Mouse (Mus musculus) gastrocnemius, adult 8-10 months (tissue): ENCODE results near the gene Abcg5. TPM values are rescaled to one million over a fixed set of nuclear protein-coding genes. Genes with fewer than 3 reads are reported as not detected.
A peak's percentile ranks its signal among the peaks of the same experiment; 100 is the strongest.

ENCODE experiments used
- DNase-seq, 2 experiments: peaks; one replicate each; pipeline ENCODE4 v3.0.0; 2022; ENCODE audit warnings: low spot score in 2 of 2
- total RNA-seq, 4 experiments: library from RNA; stranded (reverse); gene quantifications; 2 replicates each; pipeline ENCODE4 v1.2.4; 2022

The Abcg5 gene
- total RNA-seq, 4 experiments from 2014 or later = not detected

GRCm38 (mm10) chr17:84645119-84645518 is 37.7 kb downstream of the Abcg5 start:
- no peak for DNase-seq

- DNase-seq = no peak
Observed at GRCm38 (mm10) chr17:84644292-84645050, 38.3 kb downstream of the Abcg5 start.

GRCm38 (mm10) chr17:84642324-84642723 is 40.5 kb downstream of the Abcg5 start:
- no peak for DNase-seq

GRCm38 (mm10) chr17:84641893-84642292 is 40.9 kb downstream of the Abcg5 start:
- no peak for DNase-seq

- DNase-seq = no peak
Observed at GRCm38 (mm10) chr17:84639796-84640378, 42.9 kb downstream of the Abcg5 start.

- DNase-seq = no peak
Observed at GRCm38 (mm10) chr17:84637971-84638370, 44.8 kb downstream of the Abcg5 start.

GRCm38 (mm10) chr17:84636328-84636727 is 46.5 kb downstream of the Abcg5 start:
- DNase-seq = no peak

GRCm38 (mm10) chr17:84633443-84633842 is 49.4 kb downstream of the Abcg5 start:
- no peak for DNase-seq

- no peak for DNase-seq
Observed at GRCm38 (mm10) chr17:84631836-84632235, 51.0 kb downstream of the Abcg5 start.

- no peak for DNase-seq
Observed at GRCm38 (mm10) chr17:84628611-84629010, 54.2 kb downstream of the Abcg5 start.

- no peak for DNase-seq
Observed at GRCm38 (mm10) chr17:84627721-84628120, 55.1 kb downstream of the Abcg5 start.

- no peak for DNase-seq
Observed at GRCm38 (mm10) chr17:84626857-84627305, 55.9 kb downstream of the Abcg5 start.

GRCm38 (mm10) chr17:84626276-84626856 is 56.4 kb downstream of the Abcg5 start, which contains the start of gene Dync2li1:
Gene Dync2li1, plus strand, starts transcription at chr17:84626496.
- DNase-seq = peak; percentile 74 to 83

GRCm38 (mm10) chr17:84622873-84623272 is 59.9 kb downstream of the Abcg5 start:
- DNase-seq = no peak

GRCm38 (mm10) chr17:84622028-84622427 is 60.8 kb downstream of the Abcg5 start:
- no peak for DNase-seq

- no peak for DNase-seq
Observed at GRCm38 (mm10) chr17:84621209-84621608, 61.6 kb downstream of the Abcg5 start.

GRCm38 (mm10) chr17:84620610-84621009 is 62.2 kb downstream of the Abcg5 start:
- DNase-seq = no peak

- DNase-seq = no peak
Observed at GRCm38 (mm10) chr17:84620076-84620475, 62.7 kb downstream of the Abcg5 start.

- no peak for DNase-seq
Observed at GRCm38 (mm10) chr17:84619112-84619511, 63.7 kb downstream of the Abcg5 start.

GRCm38 (mm10) chr17:84617953-84618352 is 64.9 kb downstream of the Abcg5 start:
- no peak for DNase-seq

- DNase-seq = no peak
Observed at GRCm38 (mm10) chr17:84616526-84617074, 66.2 kb downstream of the Abcg5 start.

GRCm38 (mm10) chr17:84615811-84616210 is 67.0 kb downstream of the Abcg5 start:
- DNase-seq = no peak
